Mouse (Mus musculus): ENCODE data around the gene A1bg. TPM values are rescaled to one million over a fixed set of nuclear protein-coding genes. Genes with fewer than 3 reads are reported as not detected.
A peak's percentile ranks its signal among the peaks of the same experiment; 100 is the strongest.

A1bg gene
- total RNA-seq (2015): not detected in 2 replicates
- total RNA-seq (2017): not detected in 2 replicates

- no peak for ATAC-seq (ENCODE audit: poor library complexity, severe bottlenecking)
Measured at GRCm38 (mm10) chr15:60922912-60923311, at the start of gene A1bg. TSS of gene A1bg (minus strand) at chr15:60923012.

- no peak for ATAC-seq (ENCODE audit: poor library complexity, severe bottlenecking)
Measured at GRCm38 (mm10) chr15:60968549-60968861, 45.7 kb upstream of the A1bg start.

- ATAC-seq (ENCODE audit: poor library complexity, severe bottlenecking): no peak
Measured at GRCm38 (mm10) chr15:60967841-60968548, 45.2 kb upstream of the A1bg start.

GRCm38 (mm10) chr15:60925686-60926085 lies 2.9 kb upstream of the A1bg start:
- ATAC-seq (ENCODE audit: poor library complexity, severe bottlenecking): no peak

- no peak for ATAC-seq (ENCODE audit: poor library complexity, severe bottlenecking)
Measured at GRCm38 (mm10) chr15:60903763-60904697, 18.8 kb downstream of the A1bg start.

- no peak for ATAC-seq (ENCODE audit: poor library complexity, severe bottlenecking)
Measured at GRCm38 (mm10) chr15:60898187-60898965, 24.4 kb downstream of the A1bg start.

- no peak for ATAC-seq (ENCODE audit: poor library complexity, severe bottlenecking)
Measured at GRCm38 (mm10) chr15:60896040-60896439, 26.8 kb downstream of the A1bg start.

GRCm38 (mm10) chr15:60892976-60893463 lies 29.8 kb downstream of the A1bg start:
- no peak for ATAC-seq (ENCODE audit: poor library complexity, severe bottlenecking)

- no peak for ATAC-seq (ENCODE audit: poor library complexity, severe bottlenecking)
Measured at GRCm38 (mm10) chr15:60888724-60889123, 34.1 kb downstream of the A1bg start.

- ATAC-seq (ENCODE audit: poor library complexity, severe bottlenecking): no peak
Measured at GRCm38 (mm10) chr15:60875721-60876120, 47.1 kb downstream of the A1bg start.

GRCm38 (mm10) chr15:60862417-60862816 lies 60.4 kb downstream of the A1bg start:
- peak; percentile 71 for ATAC-seq (ENCODE audit: poor library complexity, severe bottlenecking)

GRCm38 (mm10) chr15:60855112-60855511 lies 67.7 kb downstream of the A1bg start:
- peak; percentile 79 for ATAC-seq (ENCODE audit: poor library complexity, severe bottlenecking)

GRCm38 (mm10) chr15:60854151-60854550 lies 68.7 kb downstream of the A1bg start:
- peak; percentile 56 for ATAC-seq (ENCODE audit: poor library complexity, severe bottlenecking)

- ATAC-seq (ENCODE audit: poor library complexity, severe bottlenecking): peak; percentile 9
Measured at GRCm38 (mm10) chr15:60853231-60853999, 69.4 kb downstream of the A1bg start, which contains the start of gene Fam84b. TSS of gene Fam84b (minus strand) at chr15:60853778.

GRCm38 (mm10) chr15:60848630-60849029 lies 74.2 kb downstream of the A1bg start:
- ATAC-seq (ENCODE audit: poor library complexity, severe bottlenecking): no peak

Other genes starting within 250 kb of the A1bg start
- gene Fam84b, start 69.2 kb downstream of the A1bg start, total RNA-seq (2015): 4.1 and 4.6 TPM in 2 replicates
- 3.2 and 3.9 TPM in 2 replicates for gene Fam84b, start 69.2 kb downstream of the A1bg start, total RNA-seq (2017)

All from megakaryocyte, adult 5-6 weeks (primary cell).